Mouse (Mus musculus) ES-Bruce4 (cell line): ENCODE results near the gene Pipox.

Experiments
- CTCF ChIP-seq: IDR thresholded peaks from one replicate; pipeline ENCODE4 v1.8.1; 2011; ENCODE audit warnings: low read depth, low read length
- EP300 ChIP-seq: IDR thresholded peaks from 2 replicates; pipeline ENCODE4 v1.6.1; 2011; ENCODE audit warnings: low read depth, low read length; ENCODE audit not compliant: insufficient read depth
- POLR2A ChIP-seq: IDR thresholded peaks from one replicate; pipeline ENCODE4 v1.8.1; 2011; ENCODE audit warnings: low read length; ENCODE audit not compliant: insufficient read depth

DNA sequence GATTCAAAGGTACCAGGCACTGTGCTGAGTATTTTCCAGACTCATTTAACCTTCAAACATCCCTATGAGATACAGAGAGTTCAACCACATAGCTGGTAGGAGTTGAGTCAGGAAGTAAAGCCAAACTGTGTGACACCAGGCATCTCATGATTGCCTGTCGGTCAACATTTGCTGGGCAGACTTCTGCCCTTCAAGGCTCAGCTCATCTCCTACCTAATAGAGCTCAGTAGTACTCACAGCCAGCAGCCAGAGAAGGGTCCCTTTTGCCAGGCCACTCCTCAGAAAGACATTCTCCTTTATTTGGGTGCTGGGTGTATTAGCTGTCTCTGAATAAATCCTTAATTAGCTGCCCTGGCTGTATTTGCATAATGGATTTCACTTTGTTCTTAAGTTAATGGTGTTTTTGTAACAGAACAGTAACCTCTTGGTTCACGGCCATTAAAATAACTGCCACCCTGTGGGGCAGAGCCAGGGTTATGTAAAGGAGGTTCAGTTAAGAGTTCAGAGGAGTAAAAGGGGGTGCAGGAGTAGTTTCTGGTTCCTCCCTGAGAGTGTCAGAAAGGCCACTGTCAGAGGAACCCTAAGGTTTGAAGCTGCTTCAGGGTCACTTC, 3.1 kb downstream of the Pipox start:
- no peak for TF ChIP-seq EP300
- TF ChIP-seq CTCF = no peak
- no peak for TF ChIP-seq POLR2A
